Mouse (Mus musculus) lung, postnatal 10 days (tissue): ENCODE measurements around the gene Ccdc34.

ENCODE experiments used
- DNase-seq: peaks from one replicate; pipeline ENCODE4 v3.0.0; 2021

Gene Ccdc34

GRCm38 (mm10) chr2:110004668-110005067 lies 12.9 kb upstream of the Ccdc34 start:
- no peak for DNase-seq

GRCm38 (mm10) chr2:110005164-110005563 lies 12.5 kb upstream of the Ccdc34 start:
- DNase-seq = no peak

- DNase-seq = no peak
Observed at GRCm38 (mm10) chr2:110005596-110006239, 11.9 kb upstream of the Ccdc34 start.

GRCm38 (mm10) chr2:110007423-110008267 lies 10.0 kb upstream of the Ccdc34 start:
- DNase-seq = no peak

- DNase-seq = no peak
Observed at GRCm38 (mm10) chr2:110009449-110009848, 8.2 kb upstream of the Ccdc34 start.

- DNase-seq = no peak
Observed at GRCm38 (mm10) chr2:110012184-110012725, 5.4 kb upstream of the Ccdc34 start.

GRCm38 (mm10) chr2:110017087-110017486 lies 530 bp upstream of the Ccdc34 start:
- DNase-seq = no peak

GRCm38 (mm10) chr2:110019656-110020055 lies 2.0 kb downstream of the Ccdc34 start:
- no peak for DNase-seq

- no peak for DNase-seq
Observed at GRCm38 (mm10) chr2:110020430-110020829, 2.8 kb downstream of the Ccdc34 start.

- no peak for DNase-seq
Observed at GRCm38 (mm10) chr2:110036265-110036664, 18.6 kb downstream of the Ccdc34 start.

GRCm38 (mm10) chr2:110036665-110037064 lies 19.0 kb downstream of the Ccdc34 start:
- DNase-seq = no peak

GRCm38 (mm10) chr2:110037221-110037620 lies 19.6 kb downstream of the Ccdc34 start:
- DNase-seq = no peak

- no peak for DNase-seq
Observed at GRCm38 (mm10) chr2:110038341-110038740, 20.7 kb downstream of the Ccdc34 start.

- no peak for DNase-seq
Observed at GRCm38 (mm10) chr2:110042861-110043760, 25.5 kb downstream of the Ccdc34 start.

GRCm38 (mm10) chr2:110058424-110058823 lies 40.8 kb downstream of the Ccdc34 start:
- DNase-seq = no peak

- DNase-seq = peak; percentile 6
Observed at GRCm38 (mm10) chr2:110063131-110063530, 45.5 kb downstream of the Ccdc34 start.

- DNase-seq = no peak
Observed at GRCm38 (mm10) chr2:110068916-110069315, 51.3 kb downstream of the Ccdc34 start.

- DNase-seq = no peak
Observed at GRCm38 (mm10) chr2:110073023-110073422, 55.4 kb downstream of the Ccdc34 start.

GRCm38 (mm10) chr2:110074646-110075452 lies 57.2 kb downstream of the Ccdc34 start:
- no peak for DNase-seq

GRCm38 (mm10) chr2:110077240-110077639 lies 59.6 kb downstream of the Ccdc34 start:
- DNase-seq = no peak

GRCm38 (mm10) chr2:110077655-110078054 lies 60.0 kb downstream of the Ccdc34 start:
- no peak for DNase-seq

GRCm38 (mm10) chr2:110080532-110080931 lies 62.9 kb downstream of the Ccdc34 start:
- DNase-seq = no peak
